Mouse (Mus musculus) CH12.LX (cell line): Measurements from ENCODE around the gene Oxsr1.

Experiments used
- NRF1 ChIP-seq: IDR thresholded peaks from 2 replicates; pipeline ENCODE4 v1.6.1; 2014; ENCODE audit warnings: low read depth, mild to moderate bottlenecking, inconsistent platforms, low read length, improper control_type of control experiment, moderate library complexity
- ZKSCAN1 ChIP-seq: IDR thresholded peaks from 2 replicates; pipeline ENCODE4 v1.6.1; 2012; ENCODE audit warnings: low read depth, inconsistent platforms, low read length, improper control_type of control experiment, borderline replicate concordance

DNA sequence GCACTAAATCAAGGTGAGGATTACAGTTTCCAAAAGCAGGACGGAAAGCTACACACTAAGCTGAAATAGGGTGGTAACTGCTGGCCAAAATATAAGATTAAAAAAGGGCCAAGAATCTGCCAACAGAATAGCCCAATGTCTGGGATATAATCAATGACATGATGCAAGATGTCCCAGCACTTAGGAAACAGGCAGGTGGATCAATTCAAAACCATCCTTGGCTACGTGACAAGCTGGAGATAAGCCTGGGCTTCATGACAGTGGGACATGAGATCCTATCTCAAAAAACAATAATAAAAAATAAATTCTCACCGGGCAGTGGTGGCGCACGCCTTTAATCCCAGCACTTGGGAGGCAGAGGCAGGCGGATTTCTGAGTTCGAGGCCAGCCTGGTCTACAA, 16.4 kb downstream of the Oxsr1 start:
- TF ChIP-seq ZKSCAN1 (no peak), NRF1 (no peak)
